Mouse (Mus musculus): ENCODE data around the gene Pias3.

Pias3 gene

GRCm38 (mm10) chr3:96728634-96729402, 32.6 kb downstream of the Pias3 start:
- in situ Hi-C loops (cut with MboI, MseI) = no loop called here

- in situ Hi-C loops (cut with MboI, MseI) = no loop called here
Measured at GRCm38 (mm10) chr3:96729403-96729784, 33.2 kb downstream of the Pias3 start.

GRCm38 (mm10) chr3:96730785-96731184, 34.6 kb downstream of the Pias3 start:
- in situ Hi-C loops (cut with MboI, MseI) = no loop called here

GRCm38 (mm10) chr3:96733984-96734383, 37.8 kb downstream of the Pias3 start:
- in situ Hi-C loops (cut with MboI, MseI) = no loop called here

- in situ Hi-C loops (cut with MboI, MseI) = no loop called here
Measured at GRCm38 (mm10) chr3:96735200-96735599, 39.0 kb downstream of the Pias3 start.

GRCm38 (mm10) chr3:96737013-96737740, 41.0 kb downstream of the Pias3 start:
- in situ Hi-C loops (cut with MboI, MseI) = no loop called here

GRCm38 (mm10) chr3:96737995-96738394, 41.8 kb downstream of the Pias3 start:
- in situ Hi-C loops (cut with MboI, MseI) = no loop called here

GRCm38 (mm10) chr3:96740279-96740678, 44.1 kb downstream of the Pias3 start:
- in situ Hi-C loops (cut with MboI, MseI) = loop anchor here in 1 of 2 experiments (5.0 kb wide), 1 partner anchor 67 kb away; no protein-coding TSS in a partner anchor

- in situ Hi-C loops (cut with MboI, MseI) = loop anchor here in 1 of 2 experiments (5.0 kb wide), 1 partner anchor 63 kb away; no protein-coding TSS in a partner anchor
Measured at GRCm38 (mm10) chr3:96744348-96744747, 48.2 kb downstream of the Pias3 start.

- in situ Hi-C loops (cut with MboI, MseI) = no loop called here
Measured at GRCm38 (mm10) chr3:96746829-96747228, 50.6 kb downstream of the Pias3 start.
